Mouse (Mus musculus): ENCODE data around the gene Srp9.
"Not testable (repeated sequence)": the region's sequence is repeated elsewhere in the genome, so short reads cannot be mapped to it uniquely, and the experiment has no call there.

Gene Srp9

DNA sequence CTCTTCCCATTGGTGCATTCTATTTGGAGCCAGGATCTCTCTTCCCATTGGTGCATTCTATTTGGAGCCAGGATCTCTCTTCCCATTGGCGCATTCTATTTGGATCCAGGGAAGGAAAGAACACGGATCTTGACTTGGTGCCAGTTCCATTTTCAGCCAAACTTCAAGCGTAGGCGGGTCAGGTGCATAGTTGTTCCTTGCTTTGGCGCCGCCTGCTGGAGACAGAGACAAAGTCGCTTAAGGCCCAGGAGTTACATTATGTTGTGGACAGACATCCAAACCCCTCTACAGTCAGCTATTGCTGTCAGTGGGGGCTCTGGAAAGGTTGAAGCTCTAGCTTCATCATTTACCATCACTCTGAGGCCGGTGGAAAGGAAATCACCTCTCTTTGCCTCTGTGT is 18.8 kb downstream of the Srp9 start:
- CTCF ChIA-PET, result no interaction called here

DNA sequence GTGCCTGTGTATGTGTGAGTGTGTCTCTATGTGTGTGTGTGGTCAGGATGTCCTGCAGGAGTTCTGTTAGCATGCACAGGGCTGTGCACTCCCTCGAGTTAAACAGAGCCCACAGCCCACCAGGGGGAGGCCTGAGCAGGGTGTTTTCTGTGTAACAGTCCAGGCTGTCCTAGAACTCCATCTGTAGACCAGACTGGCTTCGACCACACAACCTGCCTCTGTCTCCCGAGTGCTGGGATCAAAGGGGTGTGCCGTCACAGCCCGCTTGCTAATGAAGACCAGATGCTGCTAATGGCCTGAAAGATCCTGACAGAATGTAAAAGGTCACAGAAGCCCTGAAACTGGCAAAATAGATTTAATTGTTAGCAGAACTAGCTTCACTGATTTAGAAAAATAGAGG is 21.0 kb downstream of the Srp9 start:
- CTCF ChIA-PET, result no interaction called here

DNA sequence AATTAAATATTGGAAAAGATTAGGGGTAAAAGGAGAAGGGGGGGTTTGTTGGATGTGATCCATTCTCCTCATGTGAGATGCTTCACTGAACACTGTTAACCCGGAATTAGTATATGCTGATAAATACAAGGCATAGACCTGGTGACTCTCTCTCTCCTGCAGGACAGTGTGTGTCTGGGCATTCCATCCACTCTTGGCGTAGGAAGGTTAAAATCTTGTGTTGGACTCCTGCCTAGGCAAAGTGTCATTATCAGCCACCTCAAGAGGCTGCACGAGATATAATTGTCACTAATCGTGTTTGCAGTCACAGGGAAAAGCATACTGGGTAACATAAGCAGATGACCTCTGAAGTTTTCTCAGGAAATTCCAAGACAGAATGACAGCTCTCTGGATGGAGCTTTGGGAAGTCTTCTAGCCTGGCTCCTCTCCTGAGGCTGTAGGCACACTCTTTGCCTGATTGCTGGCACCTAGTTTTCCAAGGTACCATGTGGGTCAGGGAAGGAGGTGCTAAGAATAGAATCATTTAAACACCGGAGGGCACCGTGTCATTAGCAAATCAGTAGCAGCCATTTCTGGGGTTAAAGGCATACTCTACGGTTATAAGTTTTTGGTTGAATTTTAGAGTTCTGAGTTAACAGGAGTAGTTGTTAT is 24.5 kb downstream of the Srp9 start:
- CTCF ChIA-PET, result no interaction called here

DNA sequence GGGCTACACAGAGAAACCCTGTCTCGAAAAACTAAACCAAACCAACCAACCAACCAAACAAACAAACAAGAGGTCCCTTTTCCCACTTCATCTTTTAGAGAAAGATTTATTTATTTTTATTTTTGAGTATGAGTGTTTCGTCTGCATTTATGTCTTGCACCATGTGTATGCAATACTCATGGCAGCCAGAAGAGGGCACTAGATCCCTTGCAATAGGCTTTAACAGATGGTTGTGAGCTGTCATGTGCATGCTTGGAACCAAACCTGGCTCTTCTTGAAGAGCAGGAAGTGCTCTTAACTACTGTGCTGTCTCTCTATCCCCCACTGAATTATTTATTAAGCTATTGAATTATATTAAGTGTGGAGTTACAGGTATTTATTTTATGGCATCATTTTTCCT is 25.4 kb downstream of the Srp9 start:
- CTCF ChIA-PET, result interaction anchor here (0.6 kb wide), 1 partner anchor 88 kb away, joined by 3 read pairs; no protein-coding TSS in a partner anchor

DNA sequence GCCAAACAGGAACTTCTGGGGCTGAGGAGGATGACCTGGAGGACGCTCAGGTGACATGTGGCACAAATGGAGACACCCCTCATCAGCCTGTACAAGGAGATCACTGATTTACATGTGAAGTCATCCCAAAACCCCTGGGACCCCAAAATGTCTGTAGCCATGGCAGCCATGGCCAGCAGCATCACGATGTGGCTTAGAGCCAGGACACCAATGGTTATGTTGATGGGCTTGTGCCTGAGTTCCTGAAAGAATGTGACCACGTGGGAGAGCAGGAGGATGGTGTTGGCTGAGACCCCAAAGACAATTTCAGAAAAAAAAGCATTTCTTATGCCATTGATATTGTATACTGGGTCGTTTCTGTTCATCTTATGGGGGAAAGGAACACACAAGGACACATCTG is 33.2 kb downstream of the Srp9 start:
- CTCF ChIA-PET, result no interaction called here

DNA sequence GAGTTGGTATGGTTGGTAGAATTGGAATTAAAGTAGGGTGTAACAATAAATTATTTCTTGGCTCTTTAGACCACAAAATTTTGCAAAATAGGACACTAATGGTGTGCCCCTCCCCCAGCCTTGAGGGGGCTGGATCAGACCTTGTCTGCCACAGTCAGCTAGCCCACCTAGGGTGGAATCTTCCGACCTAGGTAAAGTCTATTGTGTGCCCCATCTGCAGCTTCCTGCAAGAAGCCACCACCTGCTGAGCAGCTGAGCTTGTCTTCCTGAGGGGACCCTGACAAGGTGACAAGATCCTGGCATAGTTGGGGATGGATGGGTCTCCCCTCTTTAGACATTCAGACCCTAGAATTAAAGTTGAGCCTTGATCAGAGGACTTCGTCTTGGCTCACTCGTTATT is 35.0 kb downstream of the Srp9 start:
- CTCF ChIA-PET, result interaction anchor here (0.6 kb wide), 1 partner anchor 150 kb away, joined by 9 read pairs; no protein-coding TSS in a partner anchor

DNA sequence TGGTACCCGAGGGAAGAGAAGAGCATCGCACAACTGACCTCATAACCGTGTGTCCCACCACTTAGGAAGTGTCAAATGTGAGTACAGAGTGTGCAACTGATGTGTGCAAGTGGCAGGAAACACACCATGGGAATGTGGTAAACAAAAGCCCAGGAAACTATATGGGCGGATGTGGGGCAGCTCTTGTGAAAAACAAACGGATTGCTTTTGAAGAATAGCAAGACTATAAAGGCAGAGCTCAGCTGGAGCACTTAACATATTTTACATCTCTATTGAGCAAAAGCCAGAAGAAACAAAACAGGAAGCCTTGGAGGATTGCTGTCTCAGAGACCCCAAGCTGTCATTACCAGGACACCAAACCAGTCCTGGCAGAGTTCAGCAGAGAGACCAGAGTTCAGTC is 38.4 kb downstream of the Srp9 start:
- CTCF ChIA-PET, result no interaction called here

DNA sequence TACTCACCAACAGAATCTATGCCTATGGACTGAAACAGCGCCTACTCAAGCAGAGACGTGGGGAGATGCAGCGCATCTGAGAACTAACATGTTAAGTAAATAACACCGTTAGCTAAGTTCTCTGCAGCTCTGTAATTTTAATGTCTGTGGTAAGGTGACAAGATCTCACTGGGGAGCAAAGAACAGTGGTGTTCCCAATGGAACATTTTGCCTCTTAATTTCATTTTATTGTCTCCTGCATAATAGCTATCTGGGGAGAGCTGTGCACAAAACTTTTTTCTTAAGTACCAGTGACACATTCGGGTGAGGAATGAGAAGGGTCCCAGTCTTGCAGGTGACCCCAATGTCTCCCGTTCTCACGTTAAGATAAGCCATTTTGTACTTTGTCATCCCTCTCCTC is 39.8 kb downstream of the Srp9 start, which contains the start of gene Vmn1r1:
Gene Vmn1r1, minus strand, starts transcription at position 101 of the 400 bp plus-strand sequence.
- CTCF ChIA-PET, result no interaction called here

DNA sequence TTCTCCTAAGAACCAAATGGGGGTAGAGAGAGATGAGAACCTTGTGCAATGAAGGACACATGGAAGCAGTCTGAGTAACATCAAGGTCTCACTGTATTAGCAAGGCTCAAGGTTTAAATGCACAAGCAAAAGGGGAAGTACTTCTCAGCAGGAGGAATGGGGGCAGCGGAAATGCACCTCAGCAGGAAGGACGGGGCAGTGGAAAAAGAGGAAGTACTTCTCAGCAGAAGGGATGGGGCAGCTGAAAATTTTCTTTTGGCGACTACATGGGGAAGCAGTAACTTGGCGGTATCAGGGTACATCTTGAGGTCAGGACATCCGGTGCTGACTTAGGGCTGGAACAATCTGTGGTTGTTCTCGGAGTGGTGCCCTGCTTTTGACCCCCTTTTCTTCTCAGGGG is 45.7 kb downstream of the Srp9 start:
- CTCF ChIA-PET, result not testable (repeated sequence)

DNA sequence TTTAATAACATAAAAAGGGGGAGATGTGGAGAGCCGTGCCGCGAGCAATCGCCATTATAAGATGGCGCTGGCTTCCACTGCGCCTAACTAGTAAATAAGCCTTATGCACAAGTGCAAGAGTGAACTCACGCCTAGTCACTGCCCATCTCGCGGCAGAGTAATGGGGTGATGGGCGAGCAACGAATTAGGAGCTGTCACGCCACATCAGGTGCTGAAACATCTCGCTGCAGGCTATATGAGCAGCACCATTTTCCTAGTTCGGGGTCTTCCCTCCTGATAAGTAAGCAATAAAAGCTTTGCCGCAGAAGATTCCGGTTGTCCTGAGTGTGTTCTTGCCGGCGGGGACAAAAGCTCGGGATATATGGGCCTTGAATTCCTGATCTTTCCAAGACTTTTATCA is 52.4 kb downstream of the Srp9 start:
- CTCF ChIA-PET, result not testable (repeated sequence)

DNA sequence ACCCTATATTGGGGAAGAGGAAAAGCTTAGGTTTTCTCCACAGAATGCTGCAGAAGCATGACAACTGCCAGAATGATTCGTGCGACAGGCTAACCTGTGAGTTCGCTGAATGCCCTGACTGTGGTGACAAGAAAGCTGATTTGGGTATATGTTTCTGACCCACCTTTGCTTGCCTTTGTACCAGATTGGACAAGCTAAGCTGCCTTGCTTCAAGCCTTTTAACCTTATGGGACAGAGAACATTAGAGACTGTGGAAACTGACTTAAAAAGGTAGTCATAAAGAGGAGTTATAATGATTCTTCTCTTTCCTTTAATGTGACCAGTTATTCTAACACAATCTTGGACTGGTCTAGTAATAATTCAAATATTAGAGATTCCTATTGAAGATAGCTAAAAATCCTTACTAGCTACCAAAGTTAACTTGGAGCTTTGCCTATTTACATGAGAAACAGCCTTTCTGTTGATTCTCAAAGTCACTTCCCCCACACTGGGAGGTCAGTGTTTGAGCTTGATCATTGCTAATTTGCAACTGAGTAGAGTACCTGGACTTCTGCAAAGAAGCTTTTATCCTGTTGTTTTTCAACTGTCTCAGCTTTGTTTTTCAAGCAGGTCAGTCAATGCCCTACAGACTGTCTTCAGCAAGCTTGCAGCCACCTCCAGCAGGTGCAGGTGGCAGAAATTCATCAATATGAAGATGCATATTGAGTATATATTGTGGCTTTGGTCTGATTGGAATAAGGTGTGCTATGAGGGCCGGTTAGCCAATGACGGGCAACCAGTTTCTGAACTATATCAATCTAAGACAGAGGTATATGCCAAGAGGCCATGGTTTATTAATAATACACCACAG is 57.1 kb downstream of the Srp9 start:
- CTCF ChIA-PET, result interaction anchor here (0.6 kb wide), 1 partner anchor 23 kb away, joined by 3 read pairs; no protein-coding TSS in a partner anchor
